ENCODE assay signal across 9 mouse cellular contexts in the genomic region with DNA sequence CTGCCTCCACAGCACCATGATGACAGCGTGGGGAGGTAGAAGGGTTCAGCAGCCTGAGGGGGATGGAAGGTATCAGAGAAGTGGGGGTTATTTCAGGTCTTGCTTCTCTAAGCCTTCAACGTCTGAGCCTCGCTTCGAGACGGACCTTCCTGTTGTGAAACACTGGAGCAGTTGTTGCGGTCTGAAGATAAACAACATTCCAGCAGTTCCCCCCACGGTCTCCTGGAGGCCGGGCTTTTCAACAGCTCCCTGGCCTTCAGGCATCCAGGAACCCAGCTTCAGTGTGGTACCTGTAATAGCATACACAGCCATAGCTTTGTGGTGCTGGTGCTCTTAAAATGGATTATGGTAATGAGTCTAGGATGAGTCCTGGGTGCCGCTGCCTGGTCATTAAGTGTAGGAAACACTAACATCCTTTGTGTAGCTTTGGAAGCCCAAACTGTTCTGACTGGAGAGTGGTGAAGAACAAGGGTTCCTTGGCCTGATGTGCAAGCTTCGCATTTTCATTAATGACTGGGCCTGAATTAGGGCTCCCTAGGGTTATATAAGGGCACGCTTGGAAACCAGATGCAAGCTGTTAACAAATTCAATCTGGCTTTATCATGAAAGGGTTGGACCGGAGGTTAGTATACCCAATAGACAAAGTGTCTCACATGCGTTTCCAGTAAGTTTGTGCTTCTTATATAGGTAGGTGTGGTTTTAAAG.
DNase-seq lines count a peak whose midpoint lies in the region; ATAC-seq lines count a peak whose summit lies in the region.
"Had no signal": no experiment of that assay in that cellular context is flagged by ENCODE, and none has a peak within 500 bp of the region (broad histone marks: within the 10 kb centered on the region; RNA-seq: fewer than 3 reads in every experiment).

No protein-coding gene starts in this region.

- H3K4me2 ChIP-seq in embryonic facial prominence, embryonic 13.5 days = peak overlapping the region; percentile 9; the same call in 1 of the 2 replicates
- peak overlapping the region; percentile 33; the same call in 1 of the 2 replicates for H3K4me2 ChIP-seq in heart, embryonic 15.5 days
- no peak overlapping the region for H3K4me2 ChIP-seq in limb, embryonic 11.5 days (ENCODE audit: low read depth, severe bottlenecking)
- H3K4me2 ChIP-seq in forebrain, embryonic 13.5 days = no peak overlapping the region

- no peak for ATAC-seq in embryonic facial prominence, embryonic 13.5 days (ENCODE audit: insufficient number of reproducible peaks, insufficient read depth, low FRiP score, low TSS enrichment, low read depth)
- no peak for ATAC-seq in heart, embryonic 15.5 days (replicated peaks; ENCODE audit: insufficient number of reproducible peaks, insufficient read depth, low FRiP score, low read depth)
- peak; percentile 86 for ATAC-seq in limb, embryonic 11.5 days (ENCODE audit: insufficient number of reproducible peaks, low FRiP score, low TSS enrichment, low read depth)
- no peak for ATAC-seq in forebrain, embryonic 13.5 days

- 24% methylated on average over 13 of the region's 13 CpGs for WGBS in embryonic facial prominence, embryonic 13.5 days
- 35% methylated on average over 13 of the region's 13 CpGs for WGBS in heart, embryonic 15.5 days
- 33% methylated on average over 13 of the region's 13 CpGs for WGBS in limb, embryonic 11.5 days
- WGBS in forebrain, embryonic 13.5 days = 47% methylated on average over 13 of the region's 13 CpGs

- H3K4me1 ChIP-seq in embryonic facial prominence, embryonic 13.5 days = peaks cover 9% of the 10 kb centered on the region
- peaks cover 8% of the 10 kb centered on the region; the same call in 1 of the 2 replicates for H3K4me1 ChIP-seq in heart, embryonic 15.5 days (replicated peaks)
- H3K4me1 ChIP-seq in limb, embryonic 11.5 days (ENCODE audit: control insufficient read depth, insufficient read depth, low read length) = peaks cover 4% of the 10 kb centered on the region
- H3K4me1 ChIP-seq in forebrain, embryonic 13.5 days = no peaks in the 10 kb centered on the region

- DNase-seq in kidney, adult 11 months = peak; percentile 7
- DNase-seq in kidney, postnatal 25 days = no peak
- peak; percentile 55 for DNase-seq in limb, embryonic 11.5 days (ENCODE audit: low spot score)
- peak; percentile 17 for DNase-seq in ovary, postnatal 36 days (ENCODE audit: low spot score)
- DNase-seq in retina, postnatal 1 day = no peak

- H3K27ac ChIP-seq in embryonic facial prominence, embryonic 13.5 days = no peak overlapping the region
- no peak overlapping the region for H3K27ac ChIP-seq in heart, embryonic 15.5 days
- peak overlapping the region; percentile 43; the same call in 1 of the 2 replicates for H3K27ac ChIP-seq in limb, embryonic 11.5 days (replicated peaks; ENCODE audit: low read depth, low read length)
- H3K27ac ChIP-seq in forebrain, embryonic 13.5 days = no peak overlapping the region

- no peaks in the 10 kb centered on the region for H3K36me3 ChIP-seq in embryonic facial prominence, embryonic 13.5 days
- H3K36me3 ChIP-seq in heart, embryonic 15.5 days = no peaks in the 10 kb centered on the region
- no peaks in the 10 kb centered on the region for H3K36me3 ChIP-seq in limb, embryonic 11.5 days (ENCODE audit: control insufficient read depth, insufficient read depth, low read length)
- H3K36me3 ChIP-seq in forebrain, embryonic 13.5 days (ENCODE audit: poor library complexity, severe bottlenecking) = no peaks in the 10 kb centered on the region
- H3K36me3 ChIP-seq: G1E had no signal

- no peak overlapping the region for H3K9ac ChIP-seq in embryonic facial prominence, embryonic 13.5 days
- no peak overlapping the region for H3K9ac ChIP-seq in heart, embryonic 15.5 days
- H3K9ac ChIP-seq in limb, embryonic 11.5 days (ENCODE audit: low read length) = no peak overlapping the region
- H3K9ac ChIP-seq in forebrain, embryonic 13.5 days = no peak overlapping the region

- H3K9me3 ChIP-seq in embryonic facial prominence, embryonic 13.5 days = no peaks in the 10 kb centered on the region
- H3K9me3 ChIP-seq in heart, embryonic 15.5 days (replicated peaks) = no peaks in the 10 kb centered on the region
- H3K9me3 ChIP-seq in limb, embryonic 11.5 days (ENCODE audit: control insufficient read depth, low read length) = no peaks in the 10 kb centered on the region
- H3K9me3 ChIP-seq in forebrain, embryonic 13.5 days (replicated peaks) = no peaks in the 10 kb centered on the region

- H3K4me3 ChIP-seq in embryonic facial prominence, embryonic 13.5 days = no peak overlapping the region
- no peak overlapping the region for H3K4me3 ChIP-seq in heart, embryonic 15.5 days
- H3K4me3 ChIP-seq in limb, embryonic 11.5 days (ENCODE audit: low read depth, low read length) = no peak overlapping the region
- no peak overlapping the region for H3K4me3 ChIP-seq in forebrain, embryonic 13.5 days

- H3K27me3 ChIP-seq in embryonic facial prominence, embryonic 13.5 days = no peaks in the 10 kb centered on the region
- no peaks in the 10 kb centered on the region for H3K27me3 ChIP-seq in heart, embryonic 15.5 days
- no peaks in the 10 kb centered on the region for H3K27me3 ChIP-seq in limb, embryonic 11.5 days (ENCODE audit: control insufficient read depth, insufficient read depth, low read length)
- no peaks in the 10 kb centered on the region for H3K27me3 ChIP-seq in forebrain, embryonic 13.5 days

Comparison
In these comparisons a context has a peak if more than half of its experiments do, and no peak if none do; other contexts are left out.
1. DNase-seq: peak in kidney, adult 11 months (single experiment), limb, embryonic 11.5 days (single experiment) and ovary, postnatal 36 days (single experiment); none in kidney, postnatal 25 days (0 of 2) and retina, postnatal 1 day (single experiment).
2. H3K4me2 ChIP-seq: peak in embryonic facial prominence, embryonic 13.5 days (single experiment) and heart, embryonic 15.5 days (single experiment); none in limb, embryonic 11.5 days (single experiment) and forebrain, embryonic 13.5 days (single experiment).